Mouse (Mus musculus): ENCODE results near the gene Dock6. TPM values are rescaled to one million over a fixed set of nuclear protein-coding genes. Genes with fewer than 3 reads are reported as not detected.
"Not testable (repeated sequence)": the region's sequence is repeated elsewhere in the genome, so short reads cannot be mapped to it uniquely, and the experiment has no call there.

Gene Dock6
- polyA plus RNA-seq (2014; fragmentation: Nextera tagmentation; extraction: Ambion mirVana) = 28.3 and 30.2 TPM in 2 replicates

DNA sequence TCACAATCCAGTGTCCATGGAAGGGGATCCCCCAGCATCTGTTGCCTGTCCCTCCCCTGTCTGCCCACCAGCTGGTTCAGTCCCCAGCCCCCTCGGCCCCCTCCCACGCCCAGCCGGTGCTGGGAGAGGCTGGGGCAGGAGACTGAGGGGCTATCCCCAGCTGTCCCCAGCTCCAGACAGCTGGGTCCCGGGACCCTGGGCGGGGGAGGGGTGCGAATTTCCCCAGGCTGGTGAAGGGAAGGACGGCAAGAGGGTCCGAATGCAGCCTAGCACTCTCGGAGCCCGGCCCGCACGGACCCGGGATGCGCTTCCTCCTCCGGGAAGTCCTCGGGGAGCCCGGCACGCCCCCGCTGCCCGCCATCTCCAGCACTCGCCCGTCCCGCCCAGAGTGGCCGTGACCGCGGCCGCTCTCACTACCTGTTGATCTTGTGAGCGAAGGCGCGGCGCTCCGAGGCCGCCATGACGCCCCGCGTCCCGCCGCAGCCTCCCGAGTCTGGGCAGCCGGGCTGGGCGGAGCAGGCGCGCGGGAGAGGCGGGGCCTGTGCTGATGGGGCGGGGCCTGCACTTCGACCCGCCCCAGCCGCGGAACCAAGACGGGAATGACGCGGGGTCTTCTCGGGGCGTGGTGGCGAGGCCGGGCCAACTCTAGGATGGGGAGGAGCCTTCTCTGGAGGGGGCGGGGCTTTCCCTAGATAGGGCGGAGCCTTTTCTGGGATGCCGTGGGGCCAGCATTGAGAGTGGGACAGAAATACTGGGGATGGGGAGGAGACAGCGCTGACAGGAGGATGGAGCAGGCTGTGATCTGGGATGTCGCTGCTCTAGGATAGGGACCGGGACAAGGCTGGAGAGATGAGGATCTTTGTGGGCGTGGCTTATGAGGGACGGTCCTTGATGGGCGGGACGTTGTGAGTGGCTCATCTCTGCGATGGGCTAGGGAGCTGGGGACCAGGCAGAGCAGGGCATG is at the start of gene Dock6:
TSS of gene Dock6 (minus strand) at position 508 of the 964 bp plus-strand sequence.
- WGBS = under 1% methylated on average over 41 of the region's 68 CpGs
- Histone ChIP-seq H3K27me3 (replicated peaks; ENCODE audit: control insufficient read depth, insufficient read depth, low read length) (no peaks in the 10 kb centered on the region), H3K27ac (replicated peaks; ENCODE audit: low read depth, low read length) (peak within 1 kb of the TSS; percentile 77), H3K4me1 (ENCODE audit: control insufficient read depth, insufficient read depth, low read length) (peaks cover 12% of the 10 kb centered on the region), H3K4me2 (ENCODE audit: low read depth, low read length) (peak within 1 kb of the TSS; percentile 77), H3K9ac (ENCODE audit: low read depth, low read length) (peak within 1 kb of the TSS; percentile 90), H3K9me3 (ENCODE audit: control insufficient read depth, low read length) (no peaks in the 10 kb centered on the region), H3K4me3 (ENCODE audit: low read depth, low read length) (peak within 1 kb of the TSS; percentile 78), H3K36me3 (ENCODE audit: control insufficient read depth, insufficient read depth, low read length) (no peaks in the 10 kb centered on the region)
- ATAC-seq (ENCODE audit: low read depth) (peak; percentile 93), DNase-seq (ENCODE audit: low spot score) (peak; percentile 92)

DNA sequence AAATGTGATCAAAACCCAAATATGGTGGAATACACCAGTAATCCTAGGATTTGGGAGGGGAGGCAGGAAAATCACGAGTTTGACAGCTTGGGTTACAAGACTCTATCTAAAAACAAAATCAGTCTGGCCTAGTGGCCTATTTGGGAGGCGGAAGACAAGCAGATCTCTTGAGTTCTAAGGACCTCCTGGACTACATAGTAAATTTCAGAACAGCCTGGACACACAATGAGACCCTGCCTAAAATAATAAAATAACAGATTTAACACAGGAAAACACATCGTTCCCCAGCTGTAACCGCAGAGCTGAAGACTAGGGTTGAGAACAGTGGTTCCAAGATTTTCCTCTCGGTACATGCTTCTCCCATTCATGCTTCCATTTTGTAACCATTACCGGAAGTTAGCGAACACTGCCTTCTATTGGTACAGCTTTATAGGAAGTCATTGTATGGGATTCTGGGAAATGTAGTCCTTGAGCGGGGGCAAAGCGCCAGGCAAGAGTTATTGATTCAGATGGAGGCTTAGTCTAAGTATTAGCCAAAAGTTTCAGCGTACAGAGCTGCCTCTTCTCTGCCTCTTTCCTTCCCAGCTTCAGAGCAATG is 48.9 kb upstream of the Dock6 start:
- H3K27ac ChIP-seq (replicated peaks; ENCODE audit: low read depth, low read length) = no peak overlapping the region
- no peaks in the 10 kb centered on the region for H3K9me3 ChIP-seq (ENCODE audit: control insufficient read depth, low read length)
- ATAC-seq (ENCODE audit: low read depth) (peak; percentile 94), DNase-seq (ENCODE audit: low spot score) (peak; percentile 95)
- H3K9ac ChIP-seq (ENCODE audit: low read depth, low read length) = peak overlapping the region; percentile 35
- no peaks in the 10 kb centered on the region for H3K4me1 ChIP-seq (ENCODE audit: control insufficient read depth, insufficient read depth, low read length)
- peak overlapping the region; percentile 41 for H3K4me3 ChIP-seq (ENCODE audit: low read depth, low read length)
- no peaks in the 10 kb centered on the region for H3K36me3 ChIP-seq (ENCODE audit: control insufficient read depth, insufficient read depth, low read length)
- H3K4me2 ChIP-seq (ENCODE audit: low read depth, low read length) = peak overlapping the region; percentile 58
- H3K27me3 ChIP-seq (replicated peaks; ENCODE audit: control insufficient read depth, insufficient read depth, low read length) = no peaks in the 10 kb centered on the region
- 15% methylated on average over 10 of the region's 10 CpGs for WGBS

DNA sequence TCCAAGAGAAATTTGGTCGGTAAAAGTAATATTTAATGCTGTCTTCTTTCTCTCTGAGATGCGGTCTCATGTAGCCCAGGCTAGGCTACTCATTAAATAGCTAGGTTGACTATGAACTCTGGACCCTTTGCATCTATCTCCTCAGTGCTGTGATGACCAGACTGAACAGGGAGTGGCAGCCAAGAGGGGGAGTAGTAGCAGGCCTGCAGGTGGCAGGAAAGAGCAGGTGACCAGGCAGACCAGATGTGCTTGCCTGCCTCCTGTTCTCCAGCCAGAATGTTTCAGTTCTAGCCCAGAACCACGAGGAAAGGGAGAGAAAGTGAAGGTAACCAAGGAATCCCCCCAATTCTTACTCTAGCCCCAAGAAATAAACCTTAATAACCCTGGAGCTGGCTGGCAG is 36.8 kb upstream of the Dock6 start:
- H3K27me3 ChIP-seq (replicated peaks; ENCODE audit: control insufficient read depth, insufficient read depth, low read length) = 0 out of 2 replicates have a peak, but pooled peaks cover 2% of the 10 kb centered on the region
- no peaks in the 10 kb centered on the region for H3K36me3 ChIP-seq (ENCODE audit: control insufficient read depth, insufficient read depth, low read length)
- H3K27ac ChIP-seq (replicated peaks; ENCODE audit: low read depth, low read length) = no peak overlapping the region
- DNase-seq (ENCODE audit: low spot score) (no peak), ATAC-seq (ENCODE audit: low read depth) (no peak)
- WGBS = 61% methylated on average over 3 of the region's 3 CpGs
- H3K4me1 ChIP-seq (ENCODE audit: control insufficient read depth, insufficient read depth, low read length) = no peaks in the 10 kb centered on the region
- no peak overlapping the region for H3K9ac ChIP-seq (ENCODE audit: low read depth, low read length)
- H3K4me2 ChIP-seq (ENCODE audit: low read depth, low read length) = no peak overlapping the region
- no peaks in the 10 kb centered on the region for H3K9me3 ChIP-seq (ENCODE audit: control insufficient read depth, low read length)
- no peak overlapping the region for H3K4me3 ChIP-seq (ENCODE audit: low read depth, low read length)

- Histone ChIP-seq H3K27ac (replicated peaks; ENCODE audit: low read depth, low read length) (no peak overlapping the region), H3K4me1 (ENCODE audit: control insufficient read depth, insufficient read depth, low read length) (no peaks in the 10 kb centered on the region), H3K4me3 (ENCODE audit: low read depth, low read length) (no peak overlapping the region), H3K9me3 (ENCODE audit: control insufficient read depth, low read length) (no peaks in the 10 kb centered on the region), H3K36me3 (ENCODE audit: control insufficient read depth, insufficient read depth, low read length) (no peaks in the 10 kb centered on the region), H3K9ac (ENCODE audit: low read depth, low read length) (no peak overlapping the region), H3K27me3 (replicated peaks; ENCODE audit: control insufficient read depth, insufficient read depth, low read length) (no peaks in the 10 kb centered on the region), H3K4me2 (ENCODE audit: low read depth, low read length) (no peak overlapping the region)
- ATAC-seq (ENCODE audit: low read depth) (no peak), DNase-seq (ENCODE audit: low spot score) (no peak)
- 62% methylated on average over 3 of the region's 3 CpGs for WGBS
These were observed 24.2 kb upstream of the Dock6 start for GRCm38 (mm10) chr9:21876601-21877000.

DNA sequence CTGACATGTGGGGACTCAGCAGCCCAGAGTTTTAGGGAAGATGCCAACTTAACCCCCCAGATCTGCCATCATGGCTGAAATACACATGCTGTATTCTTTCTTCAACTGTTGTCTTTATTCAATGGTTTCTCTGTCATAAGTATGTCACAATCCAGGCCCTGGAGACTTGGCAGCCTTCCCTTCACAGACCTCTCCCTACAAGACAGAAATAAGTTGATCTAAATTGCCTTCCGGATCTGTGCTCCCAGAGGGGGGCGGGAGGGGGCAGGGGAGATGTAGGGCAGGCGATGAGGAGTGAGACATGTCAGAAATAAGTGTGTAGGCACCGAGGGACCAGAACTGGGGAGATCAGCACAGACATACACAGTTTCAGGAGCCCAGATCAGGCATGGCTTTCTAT is 19.8 kb upstream of the Dock6 start:
- Histone ChIP-seq H3K27me3 (replicated peaks; ENCODE audit: control insufficient read depth, insufficient read depth, low read length) (no peaks in the 10 kb centered on the region), H3K9ac (ENCODE audit: low read depth, low read length) (no peak overlapping the region), H3K4me2 (ENCODE audit: low read depth, low read length) (no peak overlapping the region), H3K4me3 (ENCODE audit: low read depth, low read length) (no peak overlapping the region), H3K27ac (replicated peaks; ENCODE audit: low read depth, low read length) (no peak overlapping the region), H3K36me3 (ENCODE audit: control insufficient read depth, insufficient read depth, low read length) (no peaks in the 10 kb centered on the region), H3K9me3 (ENCODE audit: control insufficient read depth, low read length) (no peaks in the 10 kb centered on the region), H3K4me1 (ENCODE audit: control insufficient read depth, insufficient read depth, low read length) (no peaks in the 10 kb centered on the region)
- no peak for DNase-seq (ENCODE audit: low spot score)
- 52% methylated on average over 4 of the region's 4 CpGs for WGBS
- no peak for ATAC-seq (ENCODE audit: low read depth)

- Histone ChIP-seq H3K9ac (ENCODE audit: low read depth, low read length) (no peak overlapping the region), H3K4me1 (ENCODE audit: control insufficient read depth, insufficient read depth, low read length) (no peaks in the 10 kb centered on the region), H3K36me3 (ENCODE audit: control insufficient read depth, insufficient read depth, low read length) (no peaks in the 10 kb centered on the region), H3K27me3 (replicated peaks; ENCODE audit: control insufficient read depth, insufficient read depth, low read length) (no peaks in the 10 kb centered on the region), H3K4me3 (ENCODE audit: low read depth, low read length) (peak overlapping the region; percentile 5; the same call in 1 of the 2 replicates), H3K4me2 (ENCODE audit: low read depth, low read length) (peak overlapping the region; percentile 41), H3K9me3 (ENCODE audit: control insufficient read depth, low read length) (no peaks in the 10 kb centered on the region), H3K27ac (replicated peaks; ENCODE audit: low read depth, low read length) (no peak overlapping the region)
- peak; percentile 56 for DNase-seq (ENCODE audit: low spot score)
- 14% methylated on average over 20 of the region's 20 CpGs for WGBS
- ATAC-seq (ENCODE audit: low read depth) = peak; percentile 60; the same call in 1 of the 2 replicates
These were observed 18.6 kb upstream of the Dock6 start for GRCm38 (mm10) chr9:21870879-21871524.

GRCm38 (mm10) chr9:21869290-21869689 is 16.9 kb upstream of the Dock6 start:
- H3K4me3 ChIP-seq (ENCODE audit: low read depth, low read length); ATAC-seq (ENCODE audit: low read depth); DNase-seq (ENCODE audit: low spot score); H3K4me2 ChIP-seq (ENCODE audit: low read depth, low read length); H3K9me3 ChIP-seq (ENCODE audit: control insufficient read depth, low read length); H3K27me3 ChIP-seq (replicated peaks; ENCODE audit: control insufficient read depth, insufficient read depth, low read length); H3K9ac ChIP-seq (ENCODE audit: low read depth, low read length); H3K4me1 ChIP-seq (ENCODE audit: control insufficient read depth, insufficient read depth, low read length); H3K36me3 ChIP-seq (ENCODE audit: control insufficient read depth, insufficient read depth, low read length); H3K27ac ChIP-seq (replicated peaks; ENCODE audit: low read depth, low read length): not testable (repeated sequence)
- WGBS = 54% methylated on average over 7 of the region's 7 CpGs

DNA sequence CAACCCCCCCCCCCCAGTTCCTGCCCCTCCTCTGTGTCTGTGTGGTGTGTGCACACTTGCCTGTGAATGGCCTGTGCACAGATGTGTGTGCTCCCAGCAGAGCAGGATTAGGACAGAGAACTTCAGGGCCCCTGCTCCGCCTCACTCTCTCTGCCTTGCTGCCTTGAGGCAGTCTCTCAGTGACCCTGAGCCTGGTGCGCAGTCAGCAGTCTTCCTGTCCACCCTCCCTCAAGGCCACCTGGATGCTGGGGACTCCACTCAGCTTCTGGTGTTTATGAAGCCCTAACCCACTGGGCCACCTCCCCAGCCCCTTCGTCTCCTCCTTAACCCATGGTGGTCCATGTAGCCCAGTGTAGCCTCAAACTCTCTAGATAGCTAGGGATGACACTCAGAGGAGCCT is 15.3 kb upstream of the Dock6 start:
- ATAC-seq (ENCODE audit: low read depth) = no peak
- no peak overlapping the region for H3K27ac ChIP-seq (replicated peaks; ENCODE audit: low read depth, low read length)

More for the DNA sequence above, 15.3 kb upstream of the Dock6 start:
- Histone ChIP-seq H3K27me3 (replicated peaks; ENCODE audit: control insufficient read depth, insufficient read depth, low read length) (no peaks in the 10 kb centered on the region), H3K9me3 (ENCODE audit: control insufficient read depth, low read length) (no peaks in the 10 kb centered on the region), H3K4me3 (ENCODE audit: low read depth, low read length) (no peak overlapping the region), H3K4me1 (ENCODE audit: control insufficient read depth, insufficient read depth, low read length) (no peaks in the 10 kb centered on the region), H3K4me2 (ENCODE audit: low read depth, low read length) (no peak overlapping the region), H3K36me3 (ENCODE audit: control insufficient read depth, insufficient read depth, low read length) (no peaks in the 10 kb centered on the region), H3K9ac (ENCODE audit: low read depth, low read length) (no peak overlapping the region)
- DNase-seq (ENCODE audit: low spot score) = no peak
- WGBS = 61% methylated on average over 2 of the region's 3 CpGs
